Mouse (Mus musculus) small intestine, adult 2 months (tissue): ENCODE results near the gene Zfyve28.
A peak's percentile ranks its signal among the peaks of the same experiment; 100 is the strongest.

Experiments
- CTCF ChIP-seq: fragments of 200-500 bp; IDR thresholded peaks from 2 replicates; pipeline ENCODE4 v1.5.1; 2012; ENCODE audit warnings: low read depth, mild to moderate bottlenecking, control low read depth, inconsistent platforms, low read length, moderate library complexity, mixed read lengths; ENCODE audit not compliant: insufficient replicate concordance, insufficient read length; ENCODE audit errors: extremely low read depth
- POLR2A ChIP-seq: fragments of 200-500 bp; IDR thresholded peaks from 2 replicates; pipeline ENCODE4 v1.6.1; 2012; ENCODE audit warnings: low read depth, mild to moderate bottlenecking, control low read depth, inconsistent platforms, low read length, moderate library complexity

- TF ChIP-seq CTCF (peak; percentile 57; the same call in 1 of the 2 replicates), POLR2A (no peak)
Measured at GRCm38 (mm10) chr5:34271743-34272142, 16.5 kb downstream of the Zfyve28 start.
